Mouse (Mus musculus): Measurements from ENCODE around the gene Aspdh. TPM values are rescaled to one million over a fixed set of nuclear protein-coding genes. Genes with fewer than 3 reads are reported as not detected.

The Aspdh gene
- polyA plus RNA-seq, 1 experiment from 2014 or later, result 4.8 TPM

- Histone ChIP-seq H3K36me3 (replicated peaks) (peaks cover 15% of the 10 kb centered on the region), H3K4me1 (peaks cover 28% of the 10 kb centered on the region), H3K4me2 (no peak overlapping the region), H3K9me3 (no peaks in the 10 kb centered on the region), H3K27me3 (no peaks in the 10 kb centered on the region), H3K9ac (no peak overlapping the region), H3K27ac (no peak overlapping the region), H3K4me3 (replicated peaks) (no peak overlapping the region)
- no peak for ATAC-seq (ENCODE audit: low FRiP score)
- WGBS, result 69% methylated on average over 8 of the region's 8 CpGs
These were observed 27.3 kb upstream of the Aspdh start for GRCm38 (mm10) chr7:44437933-44438332.

GRCm38 (mm10) chr7:44439696-44440095, 25.5 kb upstream of the Aspdh start:
- H3K27me3 ChIP-seq, result peaks cover 5% of the 10 kb centered on the region
- 0 out of 2 replicates have a peak overlapping the region, but pooled peaks have one; percentile 36 for H3K27ac ChIP-seq
- no peak for ATAC-seq (ENCODE audit: low FRiP score)
- peaks cover 12% of the 10 kb centered on the region for H3K36me3 ChIP-seq (replicated peaks)
- no peaks in the 10 kb centered on the region for H3K9me3 ChIP-seq
- 77% methylated on average over 2 of the region's 2 CpGs for WGBS
- no peak overlapping the region for H3K9ac ChIP-seq
- H3K4me2 ChIP-seq, result no peak overlapping the region
- H3K4me3 ChIP-seq (replicated peaks), result no peak overlapping the region
- H3K4me1 ChIP-seq, result peaks cover 38% of the 10 kb centered on the region

- no peak for ATAC-seq (ENCODE audit: low FRiP score)
- no peak overlapping the region for H3K4me2 ChIP-seq
- H3K27ac ChIP-seq, result 0 out of 2 replicates have a peak overlapping the region, but pooled peaks have one; percentile 36
- WGBS, result 91% methylated on average over 1 of the region's 1 CpGs
- H3K9me3 ChIP-seq, result no peaks in the 10 kb centered on the region
- H3K9ac ChIP-seq, result no peak overlapping the region
- peaks cover 12% of the 10 kb centered on the region for H3K36me3 ChIP-seq (replicated peaks)
- peaks cover 45% of the 10 kb centered on the region for H3K4me1 ChIP-seq
- peaks cover 5% of the 10 kb centered on the region for H3K27me3 ChIP-seq
- no peak overlapping the region for H3K4me3 ChIP-seq (replicated peaks)
These were observed 24.7 kb upstream of the Aspdh start for GRCm38 (mm10) chr7:44440479-44440878.

GRCm38 (mm10) chr7:44441180-44441579, 24.0 kb upstream of the Aspdh start:
- Histone ChIP-seq H3K27me3 (peaks cover 5% of the 10 kb centered on the region), H3K4me3 (replicated peaks) (peak overlapping the region; percentile 66), H3K9ac (peak overlapping the region; percentile 95), H3K4me2 (peak overlapping the region; percentile 89), H3K36me3 (replicated peaks) (peaks cover 17% of the 10 kb centered on the region), H3K4me1 (peaks cover 48% of the 10 kb centered on the region), H3K9me3 (no peaks in the 10 kb centered on the region), H3K27ac (peak overlapping the region; percentile 97)
- 0% methylated on average over 1 of the region's 1 CpGs for WGBS
- ATAC-seq (ENCODE audit: low FRiP score), result no peak

GRCm38 (mm10) chr7:44441648-44442109, 23.5 kb upstream of the Aspdh start:
- peak overlapping the region; percentile 66 for H3K4me3 ChIP-seq (replicated peaks)
- peak overlapping the region; percentile 97 for H3K27ac ChIP-seq
- peak; percentile 74 for ATAC-seq (ENCODE audit: low FRiP score)
- peaks cover 22% of the 10 kb centered on the region for H3K36me3 ChIP-seq (replicated peaks)
- H3K4me2 ChIP-seq, result peak overlapping the region; percentile 89
- WGBS, result 0% methylated on average over 13 of the region's 14 CpGs
- H3K9me3 ChIP-seq, result no peaks in the 10 kb centered on the region
- peaks cover 53% of the 10 kb centered on the region for H3K4me1 ChIP-seq
- peak overlapping the region; percentile 95 for H3K9ac ChIP-seq
- peaks cover 5% of the 10 kb centered on the region for H3K27me3 ChIP-seq

- Histone ChIP-seq H3K36me3 (replicated peaks) (peaks cover 25% of the 10 kb centered on the region), H3K27me3 (peaks cover 5% of the 10 kb centered on the region), H3K9ac (peak overlapping the region; percentile 95), H3K4me1 (peaks cover 58% of the 10 kb centered on the region), H3K9me3 (no peaks in the 10 kb centered on the region), H3K4me2 (peak overlapping the region; percentile 89), H3K4me3 (replicated peaks) (peak overlapping the region; percentile 66), H3K27ac (peak overlapping the region; percentile 97)
- under 1% methylated on average over 13 of the region's 14 CpGs for WGBS
- ATAC-seq (ENCODE audit: low FRiP score), result peak; percentile 47
These were observed 22.8 kb upstream of the Aspdh start for GRCm38 (mm10) chr7:44442407-44442821.

- peak overlapping the region; percentile 95 for H3K9ac ChIP-seq
- peak overlapping the region; percentile 66 for H3K4me3 ChIP-seq (replicated peaks)
- WGBS, result 9% methylated on average over 20 of the region's 20 CpGs
- peak overlapping the region; percentile 97 for H3K27ac ChIP-seq
- peak; percentile 53 for ATAC-seq (ENCODE audit: low FRiP score)
- H3K4me2 ChIP-seq, result peak overlapping the region; percentile 89
- peaks cover 53% of the 10 kb centered on the region for H3K4me1 ChIP-seq
- peaks cover 5% of the 10 kb centered on the region for H3K27me3 ChIP-seq
- H3K9me3 ChIP-seq, result no peaks in the 10 kb centered on the region
- H3K36me3 ChIP-seq (replicated peaks), result peaks cover 37% of the 10 kb centered on the region
These were observed 21.7 kb upstream of the Aspdh start for GRCm38 (mm10) chr7:44443268-44444173.

GRCm38 (mm10) chr7:44444886-44445527, 20.2 kb upstream of the Aspdh start:
- Histone ChIP-seq H3K27ac (0 out of 2 replicates have a peak overlapping the region, but pooled peaks have one; percentile 37), H3K4me2 (peak overlapping the region; percentile 89), H3K4me1 (peaks cover 53% of the 10 kb centered on the region), H3K4me3 (replicated peaks) (peak overlapping the region; percentile 66), H3K9me3 (no peaks in the 10 kb centered on the region), H3K36me3 (replicated peaks) (peaks cover 51% of the 10 kb centered on the region), H3K9ac (peak overlapping the region; percentile 53), H3K27me3 (peaks cover 5% of the 10 kb centered on the region)
- WGBS, result 41% methylated on average over 29 of the region's 29 CpGs
- no peak for ATAC-seq (ENCODE audit: low FRiP score)

- Histone ChIP-seq H3K27ac (0 out of 2 replicates have a peak overlapping the region, but pooled peaks have one; percentile 25), H3K4me3 (replicated peaks) (peak overlapping the region; percentile 66; the same call in 1 of the 2 replicates)
- WGBS, result 55% methylated on average over 7 of the region's 7 CpGs
These were observed 19.7 kb upstream of the Aspdh start for GRCm38 (mm10) chr7:44445528-44445923.

GRCm38 (mm10) chr7:44446070-44446855, 18.9 kb upstream of the Aspdh start:
- Histone ChIP-seq H3K4me1 (peaks cover 51% of the 10 kb centered on the region), H3K4me2 (peak overlapping the region; percentile 89)

More at GRCm38 (mm10) chr7:44445528-44445923, 19.7 kb upstream of the Aspdh start:
- peaks cover 53% of the 10 kb centered on the region for H3K4me1 ChIP-seq
- H3K36me3 ChIP-seq (replicated peaks), result peaks cover 57% of the 10 kb centered on the region
- H3K27me3 ChIP-seq, result peaks cover 5% of the 10 kb centered on the region
- H3K9ac ChIP-seq, result peak overlapping the region; percentile 53; the same call in 1 of the 2 replicates
- peak overlapping the region; percentile 89 for H3K4me2 ChIP-seq
- no peaks in the 10 kb centered on the region for H3K9me3 ChIP-seq
- no peak for ATAC-seq (ENCODE audit: low FRiP score)

GRCm38 (mm10) chr7:44453256-44453655, 11.9 kb upstream of the Aspdh start:
- Histone ChIP-seq H3K9me3 (no peaks in the 10 kb centered on the region), H3K27me3 (no peaks in the 10 kb centered on the region), H3K4me1 (peaks cover 21% of the 10 kb centered on the region), H3K9ac (no peak overlapping the region), H3K36me3 (replicated peaks) (peaks cover 74% of the 10 kb centered on the region), H3K4me3 (replicated peaks) (no peak overlapping the region), H3K27ac (0 out of 2 replicates have a peak overlapping the region, but pooled peaks have one; percentile 20), H3K4me2 (no peak overlapping the region)
- 31% methylated on average over 3 of the region's 3 CpGs for WGBS
- no peak for ATAC-seq (ENCODE audit: low FRiP score)

More at GRCm38 (mm10) chr7:44446070-44446855, 18.9 kb upstream of the Aspdh start:
- Histone ChIP-seq H3K36me3 (replicated peaks) (peaks cover 60% of the 10 kb centered on the region), H3K27me3 (peaks cover 5% of the 10 kb centered on the region), H3K4me3 (replicated peaks) (no peak overlapping the region), H3K9me3 (no peaks in the 10 kb centered on the region), H3K27ac (no peak overlapping the region), H3K9ac (peak overlapping the region; percentile 7; the same call in 1 of the 2 replicates)
- ATAC-seq (ENCODE audit: low FRiP score), result no peak
- 73% methylated on average over 12 of the region's 12 CpGs for WGBS
